Mouse (Mus musculus): Measurements from ENCODE around the gene Ispd.

DNA sequence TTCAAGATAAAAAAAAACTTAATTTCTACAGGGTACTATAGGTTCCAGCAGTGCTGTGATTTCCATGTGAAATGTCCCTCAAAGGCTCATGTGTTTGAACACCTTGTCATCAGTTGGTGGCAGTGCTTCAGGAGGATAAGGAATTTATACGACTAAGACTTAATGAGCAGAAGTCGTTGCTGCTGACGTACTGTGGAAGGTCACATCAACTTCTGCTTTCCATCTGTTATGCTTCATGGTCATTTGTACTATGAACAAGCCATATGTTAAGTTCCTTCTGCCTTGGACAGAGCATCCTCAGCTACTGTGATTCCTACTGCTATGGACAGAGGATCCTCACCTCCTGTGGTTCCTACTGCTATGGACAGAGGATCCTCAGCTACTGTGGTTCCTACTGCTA, 21.2 kb upstream of the Ispd start:
- TF ChIP-seq EP300 (IDR thresholded peaks at IDR 0.05; ENCODE audit: low read depth): no peak
- no peak for TF ChIP-seq CTCF (IDR thresholded peaks at IDR 0.05; ENCODE audit: low read depth)

Data from liver, postnatal 0 days (tissue).